Mouse (Mus musculus): ENCODE data around the gene Mapre3. TPM values are rescaled to one million over a fixed set of nuclear protein-coding genes. Genes with fewer than 3 reads are reported as not detected.

Mapre3 gene
- polyA plus RNA-seq, 1 experiment from 2014 or later: 18.5 TPM

- Histone ChIP-seq H3K4me3 (ENCODE audit: low read depth, low read length) (no peak overlapping the region), H3K36me3 (ENCODE audit: control insufficient read depth, insufficient read depth, low read length) (no peaks in the 10 kb centered on the region), H3K4me1 (replicated peaks; ENCODE audit: control insufficient read depth, insufficient read depth, low read length) (no peaks in the 10 kb centered on the region), H3K27me3 (replicated peaks; ENCODE audit: control insufficient read depth, insufficient read depth, low read length) (no peaks in the 10 kb centered on the region), H3K27ac (ENCODE audit: low read depth) (no peak overlapping the region), H3K9ac (ENCODE audit: low read length) (no peak overlapping the region), H3K9me3 (ENCODE audit: control insufficient read depth, low read length) (no peaks in the 10 kb centered on the region), H3K4me2 (ENCODE audit: low read length) (no peak overlapping the region)
- ATAC-seq (replicated peaks; ENCODE audit: low FRiP score, low TSS enrichment, low read depth) (no peak), DNase-seq (ENCODE audit: low spot score) (no peak)
- 89% methylated on average over 5 of the region's 5 CpGs for WGBS
Observed at GRCm38 (mm10) chr5:30787381-30787780, 27.1 kb upstream of the Mapre3 start.

- Histone ChIP-seq H3K4me2 (ENCODE audit: low read length) (no peak overlapping the region), H3K4me3 (ENCODE audit: low read depth, low read length) (no peak overlapping the region), H3K4me1 (replicated peaks; ENCODE audit: control insufficient read depth, insufficient read depth, low read length) (no peaks in the 10 kb centered on the region), H3K9me3 (ENCODE audit: control insufficient read depth, low read length) (no peaks in the 10 kb centered on the region), H3K36me3 (ENCODE audit: control insufficient read depth, insufficient read depth, low read length) (no peaks in the 10 kb centered on the region), H3K9ac (ENCODE audit: low read length) (no peak overlapping the region), H3K27me3 (replicated peaks; ENCODE audit: control insufficient read depth, insufficient read depth, low read length) (no peaks in the 10 kb centered on the region), H3K27ac (ENCODE audit: low read depth) (no peak overlapping the region)
- no peak for ATAC-seq (replicated peaks; ENCODE audit: low FRiP score, low TSS enrichment, low read depth)
- DNase-seq (ENCODE audit: low spot score): no peak
- WGBS: 88% methylated on average over 3 of the region's 3 CpGs
Observed at GRCm38 (mm10) chr5:30790047-30790446, 24.4 kb upstream of the Mapre3 start.

- DNase-seq (ENCODE audit: low spot score) (peak; percentile 94), ATAC-seq (replicated peaks; ENCODE audit: low FRiP score, low TSS enrichment, low read depth) (peak; percentile 67)
- H3K9ac ChIP-seq (ENCODE audit: low read length): no peak overlapping the region
- WGBS: 11% methylated on average over 12 of the region's 12 CpGs
- no peaks in the 10 kb centered on the region for H3K4me1 ChIP-seq (replicated peaks; ENCODE audit: control insufficient read depth, insufficient read depth, low read length)
- H3K27ac ChIP-seq (ENCODE audit: low read depth): no peak overlapping the region
- H3K4me2 ChIP-seq (ENCODE audit: low read length): no peak overlapping the region
- H3K27me3 ChIP-seq (replicated peaks; ENCODE audit: control insufficient read depth, insufficient read depth, low read length): no peaks in the 10 kb centered on the region
- H3K9me3 ChIP-seq (ENCODE audit: control insufficient read depth, low read length): no peaks in the 10 kb centered on the region
- H3K36me3 ChIP-seq (ENCODE audit: control insufficient read depth, insufficient read depth, low read length): no peaks in the 10 kb centered on the region
- H3K4me3 ChIP-seq (ENCODE audit: low read depth, low read length): no peak overlapping the region
Observed at GRCm38 (mm10) chr5:30796125-30796524, 18.3 kb upstream of the Mapre3 start.

DNA sequence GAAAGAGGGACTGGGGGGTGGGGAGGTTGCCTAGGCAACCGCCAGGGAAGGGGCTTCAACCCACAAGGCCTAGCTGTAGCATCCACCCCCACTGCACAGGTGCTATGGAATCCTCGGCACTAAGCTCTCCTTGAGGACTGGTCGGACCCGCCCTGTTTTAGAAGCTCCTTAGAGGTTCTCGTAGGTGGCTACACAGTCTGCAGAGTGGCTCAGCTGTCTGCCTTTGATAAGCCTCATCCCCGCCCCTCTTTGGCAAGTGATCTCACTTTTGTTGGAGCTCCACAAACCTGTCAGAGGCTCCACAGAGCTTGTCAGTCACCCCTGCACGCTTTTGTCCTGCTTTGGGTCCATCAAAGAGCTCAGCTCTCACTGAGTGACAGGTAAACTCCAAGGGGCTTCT, 17.0 kb upstream of the Mapre3 start:
- no peaks in the 10 kb centered on the region for H3K9me3 ChIP-seq (ENCODE audit: control insufficient read depth, low read length)
- H3K4me3 ChIP-seq (ENCODE audit: low read depth, low read length): no peak overlapping the region
- no peaks in the 10 kb centered on the region for H3K36me3 ChIP-seq (ENCODE audit: control insufficient read depth, insufficient read depth, low read length)
- H3K4me1 ChIP-seq (replicated peaks; ENCODE audit: control insufficient read depth, insufficient read depth, low read length): no peaks in the 10 kb centered on the region
- DNase-seq (ENCODE audit: low spot score) (no peak), ATAC-seq (replicated peaks; ENCODE audit: low FRiP score, low TSS enrichment, low read depth) (no peak)
- no peak overlapping the region for H3K4me2 ChIP-seq (ENCODE audit: low read length)
- H3K27me3 ChIP-seq (replicated peaks; ENCODE audit: control insufficient read depth, insufficient read depth, low read length): no peaks in the 10 kb centered on the region
- 67% methylated on average over 7 of the region's 7 CpGs for WGBS
- H3K9ac ChIP-seq (ENCODE audit: low read length): no peak overlapping the region
- H3K27ac ChIP-seq (ENCODE audit: low read depth): no peak overlapping the region

- no peak overlapping the region for H3K9ac ChIP-seq (ENCODE audit: low read length)
- H3K4me1 ChIP-seq (replicated peaks; ENCODE audit: control insufficient read depth, insufficient read depth, low read length): no peaks in the 10 kb centered on the region
- no peak overlapping the region for H3K27ac ChIP-seq (ENCODE audit: low read depth)
- ATAC-seq (replicated peaks; ENCODE audit: low FRiP score, low TSS enrichment, low read depth) (no peak), DNase-seq (ENCODE audit: low spot score) (no peak)
- H3K36me3 ChIP-seq (ENCODE audit: control insufficient read depth, insufficient read depth, low read length): no peaks in the 10 kb centered on the region
- 57% methylated on average over 8 of the region's 8 CpGs for WGBS
- no peaks in the 10 kb centered on the region for H3K9me3 ChIP-seq (ENCODE audit: control insufficient read depth, low read length)
- no peaks in the 10 kb centered on the region for H3K27me3 ChIP-seq (replicated peaks; ENCODE audit: control insufficient read depth, insufficient read depth, low read length)
- H3K4me3 ChIP-seq (ENCODE audit: low read depth, low read length): no peak overlapping the region
- no peak overlapping the region for H3K4me2 ChIP-seq (ENCODE audit: low read length)
Observed at GRCm38 (mm10) chr5:30797982-30798381, 16.5 kb upstream of the Mapre3 start.

DNA sequence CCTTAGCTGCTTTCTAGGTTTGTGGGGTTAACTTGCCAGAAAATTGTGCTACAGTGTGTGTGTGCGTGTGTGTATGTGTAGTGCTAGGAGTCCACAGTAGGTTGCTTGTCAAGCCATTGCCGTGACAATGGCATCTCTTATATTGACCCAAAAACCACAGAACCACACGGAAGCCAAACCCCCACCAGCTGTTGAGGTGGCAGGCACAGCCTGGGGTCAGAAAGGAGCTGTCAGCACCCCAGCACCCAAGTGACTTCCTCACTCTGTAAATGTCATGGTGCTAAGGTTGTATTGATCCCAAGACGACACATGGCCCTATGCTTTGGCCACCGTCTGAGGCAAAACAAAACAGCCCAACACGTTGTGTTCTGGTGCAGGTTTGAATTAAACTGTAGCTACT, 15.5 kb upstream of the Mapre3 start:
- H3K4me1 ChIP-seq (replicated peaks; ENCODE audit: control insufficient read depth, insufficient read depth, low read length): no peaks in the 10 kb centered on the region
- H3K4me2 ChIP-seq (ENCODE audit: low read length): no peak overlapping the region
- no peaks in the 10 kb centered on the region for H3K9me3 ChIP-seq (ENCODE audit: control insufficient read depth, low read length)
- H3K36me3 ChIP-seq (ENCODE audit: control insufficient read depth, insufficient read depth, low read length): no peaks in the 10 kb centered on the region
- H3K27me3 ChIP-seq (replicated peaks; ENCODE audit: control insufficient read depth, insufficient read depth, low read length): no peaks in the 10 kb centered on the region
- 80% methylated on average over 6 of the region's 6 CpGs for WGBS
- DNase-seq (ENCODE audit: low spot score) (no peak), ATAC-seq (replicated peaks; ENCODE audit: low FRiP score, low TSS enrichment, low read depth) (no peak)
- H3K4me3 ChIP-seq (ENCODE audit: low read depth, low read length): no peak overlapping the region
- H3K27ac ChIP-seq (ENCODE audit: low read depth): no peak overlapping the region
- H3K9ac ChIP-seq (ENCODE audit: low read length): no peak overlapping the region

- DNase-seq (ENCODE audit: low spot score): no peak
- Histone ChIP-seq H3K9ac (ENCODE audit: low read length) (no peak overlapping the region), H3K4me2 (ENCODE audit: low read length) (no peak overlapping the region), H3K4me3 (ENCODE audit: low read depth, low read length) (no peak overlapping the region), H3K4me1 (replicated peaks; ENCODE audit: control insufficient read depth, insufficient read depth, low read length) (no peaks in the 10 kb centered on the region), H3K27me3 (replicated peaks; ENCODE audit: control insufficient read depth, insufficient read depth, low read length) (no peaks in the 10 kb centered on the region), H3K27ac (ENCODE audit: low read depth) (no peak overlapping the region), H3K9me3 (ENCODE audit: control insufficient read depth, low read length) (no peaks in the 10 kb centered on the region), H3K36me3 (ENCODE audit: control insufficient read depth, insufficient read depth, low read length) (no peaks in the 10 kb centered on the region)
- WGBS: 67% methylated on average over 12 of the region's 12 CpGs
- ATAC-seq (replicated peaks; ENCODE audit: low FRiP score, low TSS enrichment, low read depth): no peak
Observed at GRCm38 (mm10) chr5:30802724-30803467, 11.5 kb upstream of the Mapre3 start.

DNA sequence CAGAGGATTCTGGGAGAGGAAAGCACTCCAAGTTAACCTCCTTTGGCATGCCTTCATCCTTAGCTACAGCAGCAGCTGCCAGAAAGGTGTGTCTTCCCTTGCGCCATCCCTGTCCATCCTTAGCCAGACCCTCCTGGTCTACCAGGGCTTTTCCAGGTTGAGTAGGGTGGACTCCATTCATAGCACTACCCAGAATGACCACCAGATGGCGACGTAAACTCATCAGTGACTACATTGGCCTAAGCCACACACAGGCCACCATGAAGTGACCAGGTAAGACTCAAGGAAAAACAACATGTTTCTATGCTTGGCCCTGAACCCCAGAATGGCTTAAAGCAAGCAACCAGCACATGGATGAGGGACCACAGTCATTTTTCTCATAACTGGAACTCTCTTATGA, 8.3 kb upstream of the Mapre3 start:
- H3K36me3 ChIP-seq (ENCODE audit: control insufficient read depth, insufficient read depth, low read length): no peaks in the 10 kb centered on the region
- DNase-seq (ENCODE audit: low spot score): peak; percentile 97
- 4% methylated on average over 3 of the region's 3 CpGs for WGBS
- no peaks in the 10 kb centered on the region for H3K27me3 ChIP-seq (replicated peaks; ENCODE audit: control insufficient read depth, insufficient read depth, low read length)
- H3K9me3 ChIP-seq (ENCODE audit: control insufficient read depth, low read length): no peaks in the 10 kb centered on the region
- ATAC-seq (replicated peaks; ENCODE audit: low FRiP score, low TSS enrichment, low read depth): peak; percentile 83; the same call in 1 of the 2 replicates
- H3K4me3 ChIP-seq (ENCODE audit: low read depth, low read length): no peak overlapping the region
- no peak overlapping the region for H3K27ac ChIP-seq (ENCODE audit: low read depth)
- no peak overlapping the region for H3K9ac ChIP-seq (ENCODE audit: low read length)
- no peaks in the 10 kb centered on the region for H3K4me1 ChIP-seq (replicated peaks; ENCODE audit: control insufficient read depth, insufficient read depth, low read length)
- H3K4me2 ChIP-seq (ENCODE audit: low read length): no peak overlapping the region

DNA sequence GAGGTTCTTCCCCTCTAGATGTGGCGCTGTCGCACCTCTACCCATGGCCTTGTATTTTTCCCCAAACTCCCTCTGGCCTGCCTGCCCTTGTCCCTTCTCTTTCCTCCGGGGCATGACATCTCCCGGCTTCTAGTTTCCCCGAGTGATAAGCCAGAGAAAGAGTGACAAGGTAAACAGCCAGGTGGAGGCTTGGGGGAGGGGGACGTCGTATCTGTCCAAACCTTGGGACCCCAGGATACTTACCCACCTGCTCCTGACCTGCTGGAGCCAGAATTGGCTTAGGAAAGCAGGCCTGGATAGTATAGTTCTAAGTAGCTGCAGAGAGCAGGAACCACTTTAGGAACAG, 652 bp downstream of the Mapre3 start:
- peak overlapping the region; percentile 79 for H3K4me2 ChIP-seq (ENCODE audit: low read length)
- H3K36me3 ChIP-seq (ENCODE audit: control insufficient read depth, insufficient read depth, low read length): no peaks in the 10 kb centered on the region
- H3K27me3 ChIP-seq (replicated peaks; ENCODE audit: control insufficient read depth, insufficient read depth, low read length): no peaks in the 10 kb centered on the region
- DNase-seq (ENCODE audit: low spot score) (peak; percentile 62), ATAC-seq (replicated peaks; ENCODE audit: low FRiP score, low TSS enrichment, low read depth) (no peak)
- 3% methylated on average over 7 of the region's 7 CpGs for WGBS
- H3K27ac ChIP-seq (ENCODE audit: low read depth): no peak overlapping the region
- peaks cover 8% of the 10 kb centered on the region for H3K4me1 ChIP-seq (replicated peaks; ENCODE audit: control insufficient read depth, insufficient read depth, low read length)
- no peaks in the 10 kb centered on the region for H3K9me3 ChIP-seq (ENCODE audit: control insufficient read depth, low read length)
- H3K9ac ChIP-seq (ENCODE audit: low read length): peak overlapping the region; percentile 62
- H3K4me3 ChIP-seq (ENCODE audit: low read depth, low read length): peak overlapping the region; percentile 72

All from intestine, embryonic 14.5 days (tissue).